In the genomic region with DNA sequence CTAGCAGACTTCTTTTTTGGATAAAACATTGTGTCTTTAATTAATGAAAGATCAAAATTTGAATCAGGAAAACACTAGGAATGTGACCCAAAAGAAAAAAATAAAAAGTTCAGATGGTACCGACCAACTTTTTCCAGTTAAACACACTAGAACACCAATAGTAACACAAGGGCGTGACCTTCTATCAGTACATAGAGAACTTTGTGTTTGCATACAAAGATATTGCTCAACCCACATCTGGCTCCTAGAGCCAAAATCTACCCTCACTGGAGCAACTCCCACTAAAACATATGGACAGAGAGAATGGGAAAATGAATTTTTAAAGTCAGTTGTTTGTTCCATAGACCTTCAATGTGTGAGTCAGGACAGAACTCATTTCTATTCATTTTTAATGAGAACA, we compare ENCODE assay signal across 28 mouse cellular contexts. TPM values are rescaled to one million over a fixed set of nuclear protein-coding genes. Genes with fewer than 3 reads are reported as not detected.
DNase-seq lines count a peak whose midpoint lies in the region; ATAC-seq and TF ChIP-seq lines count a peak whose summit lies in the region.
"Had no signal": no experiment of that assay in that cellular context is flagged by ENCODE, and none has a peak within 500 bp of the region (broad histone marks: within the 10 kb centered on the region; RNA-seq: fewer than 3 reads in every experiment).

No protein-coding gene starts in this region.

- peaks cover 3% of the 10 kb centered on the region; the same call in 1 of the 2 replicates for H3K79me2 ChIP-seq in liver, adult 2 months (ENCODE audit: control insufficient read depth, insufficient read depth, low read length)

- no peaks in the 10 kb centered on the region for H3K9me3 ChIP-seq in liver, embryonic 11.5 days (ENCODE audit: control insufficient read depth, low read length)
- no peaks in the 10 kb centered on the region for H3K9me3 ChIP-seq in lung, postnatal 0 days (ENCODE audit: low read length)
- H3K9me3 ChIP-seq in liver, postnatal 0 days (ENCODE audit: low read length), result no peaks in the 10 kb centered on the region
- H3K9me3 ChIP-seq: embryonic facial prominence, embryonic 12.5 days; embryonic facial prominence, embryonic 15.5 days; heart, embryonic 10.5 days; heart, embryonic 13.5 days had no signal

- no peak overlapping the region for H3K9ac ChIP-seq in liver, adult 2 months (ENCODE audit: low read depth, low read length)
- no peak overlapping the region for H3K9ac ChIP-seq in liver, embryonic 11.5 days (ENCODE audit: low read depth, low read length)
- H3K9ac ChIP-seq in lung, postnatal 0 days (replicated peaks; ENCODE audit: low read depth), result no peak overlapping the region
- no peak overlapping the region for H3K9ac ChIP-seq in liver, postnatal 0 days (replicated peaks)
- H3K9ac ChIP-seq: embryonic facial prominence, embryonic 12.5 days; embryonic facial prominence, embryonic 15.5 days; forebrain, postnatal 0 days; heart, embryonic 13.5 days; hindbrain, embryonic 14.5 days had no signal

- TF ChIP-seq CTCF in liver, adult 2 months (IDR thresholded peaks at IDR 0.05; ENCODE audit: low read depth, low read length), result no peak
- no peak for TF ChIP-seq CTCF in lung, postnatal 0 days (IDR thresholded peaks at IDR 0.05)
- TF ChIP-seq CTCF in liver, postnatal 0 days (IDR thresholded peaks at IDR 0.05; ENCODE audit: low read depth), result no peak

- no peak overlapping the region for H3K27ac ChIP-seq in liver, adult 2 months (replicated peaks; ENCODE audit: insufficient read depth, low read depth, low read length)
- H3K27ac ChIP-seq in liver, embryonic 11.5 days (ENCODE audit: low read depth, low read length), result no peak overlapping the region
- no peak overlapping the region for H3K27ac ChIP-seq in lung, postnatal 0 days (ENCODE audit: low read length)
- peak overlapping the region; percentile 69 for H3K27ac ChIP-seq in liver, postnatal 0 days (ENCODE audit: low read depth)
- H3K27ac ChIP-seq: embryonic facial prominence, embryonic 12.5 days; embryonic facial prominence, embryonic 15.5 days; heart, adult 2 months; heart, embryonic 10.5 days; heart, embryonic 13.5 days; hindbrain, embryonic 14.5 days; hindbrain, postnatal 0 days had no signal

- no peaks in the 10 kb centered on the region for H3K36me3 ChIP-seq in liver, adult 2 months (ENCODE audit: control insufficient read depth, insufficient read depth, low read length)
- no peaks in the 10 kb centered on the region for H3K36me3 ChIP-seq in liver, embryonic 11.5 days (ENCODE audit: control insufficient read depth, insufficient read depth, low read length)
- H3K36me3 ChIP-seq in lung, postnatal 0 days (ENCODE audit: insufficient read depth, low read length), result no peaks in the 10 kb centered on the region
- no peaks in the 10 kb centered on the region for H3K36me3 ChIP-seq in liver, postnatal 0 days (replicated peaks; ENCODE audit: insufficient read depth, low read length)
- H3K36me3 ChIP-seq: embryonic facial prominence, embryonic 12.5 days; embryonic facial prominence, embryonic 15.5 days; heart, embryonic 10.5 days; heart, embryonic 13.5 days had no signal

- H3K4me2 ChIP-seq in liver, embryonic 11.5 days, result no peak overlapping the region
- no peak overlapping the region for H3K4me2 ChIP-seq in lung, postnatal 0 days (replicated peaks; ENCODE audit: low read depth, low read length)
- H3K4me2 ChIP-seq in liver, postnatal 0 days (ENCODE audit: low read depth, low read length), result no peak overlapping the region
- H3K4me2 ChIP-seq: embryonic facial prominence, embryonic 12.5 days; embryonic facial prominence, embryonic 15.5 days; heart, embryonic 13.5 days; hindbrain, embryonic 14.5 days had no signal

- DNase-seq in liver, adult 2 months (ENCODE audit: extremely low read depth, low read depth, low spot score), result peak; percentile 95
- DNase-seq in liver, embryonic 11.5 days (ENCODE audit: low spot score), result no peak
- peak; percentile 39 for DNase-seq in lung, postnatal 0 days (ENCODE audit: low spot score)
- DNase-seq in lung, postnatal 36 days, result no peak
- DNase-seq in brain, adult 2 months (ENCODE audit: low read depth, low spot score), result peak; percentile 22
- no peak for DNase-seq in liver, postnatal 0 days
- no peak for DNase-seq in right cerebral cortex, postnatal 10 days (ENCODE audit: low spot score in 2 of 2)
- DNase-seq: adrenal gland, adult 8-10 months; adrenal gland, postnatal 25 days; cerebellum, adult 11 months; cerebellum, adult 2 months; cerebellum, adult 9-11 months; cerebellum, postnatal 25 days; forebrain, postnatal 0 days; gastrocnemius, postnatal 10 days; gastrocnemius, postnatal 36 days; heart, adult 2 months; heart, postnatal 14 days; heart, postnatal 4 days had no signal

- TF ChIP-seq EP300 in lung, postnatal 0 days (IDR thresholded peaks at IDR 0.05), result no peak
- peak; percentile 74 for TF ChIP-seq EP300 in liver, postnatal 0 days (IDR thresholded peaks at IDR 0.05; ENCODE audit: low read depth)

- WGBS in liver, adult 2 months, result 19% methylated on average over 2 of the region's 2 CpGs
- WGBS in liver, embryonic 11.5 days, result 72% methylated on average over 2 of the region's 2 CpGs
- 50% methylated on average over 2 of the region's 2 CpGs for WGBS in lung, postnatal 0 days
- 64% methylated on average over 2 of the region's 2 CpGs for WGBS in liver, postnatal 0 days (ENCODE audit: insufficient replicate concordance)

- peaks cover 13% of the 10 kb centered on the region; the same call in 1 of the 2 replicates for H3K4me1 ChIP-seq in liver, adult 2 months (ENCODE audit: control insufficient read depth, insufficient read depth, low read length)
- H3K4me1 ChIP-seq in liver, embryonic 11.5 days (replicated peaks; ENCODE audit: control insufficient read depth, insufficient read depth, low read length), result no peaks in the 10 kb centered on the region
- peaks cover 3% of the 10 kb centered on the region; the same call in 1 of the 2 replicates for H3K4me1 ChIP-seq in lung, postnatal 0 days (ENCODE audit: insufficient read depth, low read depth, low read length)
- peaks cover 7% of the 10 kb centered on the region; the same call in 1 of the 2 replicates for H3K4me1 ChIP-seq in liver, postnatal 0 days (ENCODE audit: insufficient read depth)
- H3K4me1 ChIP-seq: embryonic facial prominence, embryonic 12.5 days; embryonic facial prominence, embryonic 15.5 days; heart, embryonic 10.5 days; heart, embryonic 13.5 days had no signal

- ATAC-seq in liver, embryonic 11.5 days (replicated peaks; ENCODE audit: low FRiP score), result no peak
- no peak for ATAC-seq in lung, postnatal 0 days
- peak; percentile 90 for ATAC-seq in liver, postnatal 0 days
- ATAC-seq: activated CD4-positive, CD25-positive, alpha-beta regulatory T cell, adult 4 months; CD4-positive, CD25-positive, alpha-beta regulatory T cell, adult 4 months; forebrain, embryonic 14.5 days; forebrain, postnatal 0 days; hindbrain, postnatal 0 days had no signal

- no peak overlapping the region for H3K4me3 ChIP-seq in liver, adult 2 months (ENCODE audit: insufficient read depth, low read depth, low read length)
- H3K4me3 ChIP-seq in liver, embryonic 11.5 days (ENCODE audit: low read depth, low read length), result no peak overlapping the region
- H3K4me3 ChIP-seq in lung, postnatal 0 days (ENCODE audit: low read depth, low read length), result no peak overlapping the region
- no peak overlapping the region for H3K4me3 ChIP-seq in liver, postnatal 0 days (ENCODE audit: low read depth, low read length)
- H3K4me3 ChIP-seq: embryonic facial prominence, embryonic 12.5 days; embryonic facial prominence, embryonic 15.5 days; heart, adult 2 months; heart, embryonic 10.5 days; heart, embryonic 13.5 days had no signal

- TF ChIP-seq POLR2A in liver, adult 2 months (IDR thresholded peaks at IDR 0.05; ENCODE audit: extremely low read depth, insufficient read depth, low read length), result no peak

- H3K27me3 ChIP-seq in liver, adult 2 months (ENCODE audit: control insufficient read depth, insufficient read depth, low read length), result no peaks in the 10 kb centered on the region
- no peaks in the 10 kb centered on the region for H3K27me3 ChIP-seq in liver, embryonic 11.5 days (replicated peaks; ENCODE audit: control insufficient read depth, insufficient read depth, low read length)
- H3K27me3 ChIP-seq in lung, postnatal 0 days (replicated peaks; ENCODE audit: insufficient read depth, low read length), result no peaks in the 10 kb centered on the region
- no peaks in the 10 kb centered on the region for H3K27me3 ChIP-seq in liver, postnatal 0 days (ENCODE audit: insufficient read depth, low read length)
- H3K27me3 ChIP-seq: embryonic facial prominence, embryonic 12.5 days; embryonic facial prominence, embryonic 15.5 days; heart, embryonic 13.5 days had no signal

RNA-seq across cellular contexts. Expression of a gene that starts 50.7 kb away (rescaled TPM):
- 9.9 and 10.5 TPM in 2 replicates for total RNA-seq in liver, adult 2 months (2014; rRNA removed)
- 8.6 and 16.1 TPM in 2 replicates for polyA plus RNA-seq in liver, adult 2 months (2012; rRNA removed)
- polyA plus RNA-seq in liver, embryonic 11.5 days (2014; fragmentation: Nextera tagmentation; extraction: Ambion mirVana), result 5.0 and 6.0 TPM in 2 replicates
- 10.5 and 11.8 TPM in 2 replicates for polyA plus RNA-seq in lung, postnatal 0 days (2015; fragmentation: Nextera tagmentation; extraction: Ambion mirVana)
- polyA plus RNA-seq in liver, postnatal 0 days (2015; fragmentation: Nextera tagmentation; extraction: Ambion mirVana), result 7.2 and 9.4 TPM in 2 replicates

Comparison
In these comparisons a context has a peak if more than half of its experiments do, and no peak if none do; other contexts are left out.
1. DNase-seq: peak in liver, adult 2 months (single experiment), lung, postnatal 0 days (single experiment) and brain, adult 2 months (single experiment); none in liver, embryonic 11.5 days (single experiment), lung, postnatal 36 days (single experiment), liver, postnatal 0 days (single experiment) and right cerebral cortex, postnatal 10 days (0 of 2).